Mouse (Mus musculus) liver, postnatal 0 days (tissue): Measurements from ENCODE around the gene Zcchc9.
A peak's percentile ranks its signal among the peaks of the same experiment; 100 is the strongest.

Experiments
- CTCF ChIP-seq: sonication (generic); IDR thresholded peaks from 2 replicates; pipeline ENCODE4 v1.5.1; 2016; ENCODE audit warnings: antibody characterized with exemption, low read depth
- EP300 ChIP-seq: IDR thresholded peaks from 2 replicates; pipeline ENCODE4 v1.6.1; 2016; ENCODE audit warnings: antibody characterized with exemption, low read depth, mild to moderate bottlenecking

DNA sequence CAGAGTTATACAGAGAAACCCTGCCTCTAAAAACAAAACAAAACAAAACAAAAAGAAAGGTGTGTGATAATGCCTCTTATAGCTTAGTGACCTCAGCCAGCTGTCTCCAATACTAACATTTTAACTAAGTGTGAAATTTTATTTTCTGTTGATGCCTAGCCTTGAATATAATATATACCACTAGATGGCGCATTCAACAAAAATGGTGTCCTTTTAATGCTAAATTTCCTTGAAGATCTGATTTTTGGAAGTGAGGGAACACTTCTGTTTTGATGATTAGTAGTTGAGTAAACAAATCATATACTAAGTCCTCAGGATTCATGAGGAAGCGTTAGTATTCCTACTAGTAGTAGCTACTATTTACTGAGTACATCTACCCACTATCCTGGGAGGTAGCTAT is 2.0 kb upstream of the Zcchc9 start:
- TF ChIP-seq CTCF (peak; percentile 58), EP300 (no peak)
